Mouse (Mus musculus): ENCODE results near the gene Nus1. TPM values are rescaled to one million over a fixed set of nuclear protein-coding genes. Genes with fewer than 3 reads are reported as not detected.

Gene Nus1
- polyA plus RNA-seq, 1 experiment from 2014 or later, result 5.9 TPM

GRCm38 (mm10) chr10:52420526-52420925, 3.2 kb downstream of the Nus1 start:
- Histone ChIP-seq H3K4me2 (ENCODE audit: low read depth, low read length) (peak overlapping the region; percentile 93), H3K4me3 (ENCODE audit: low read depth, low read length) (no peak overlapping the region), H3K27ac (ENCODE audit: low read depth) (peak overlapping the region; percentile 94; the same call in 1 of the 2 replicates), H3K9ac (replicated peaks) (no peak overlapping the region), H3K9me3 (ENCODE audit: low read length) (no peaks in the 10 kb centered on the region), H3K4me1 (ENCODE audit: insufficient read depth) (peaks cover 31% of the 10 kb centered on the region), H3K27me3 (ENCODE audit: insufficient read depth, low read length) (no peaks in the 10 kb centered on the region), H3K36me3 (replicated peaks; ENCODE audit: insufficient read depth, low read length) (no peaks in the 10 kb centered on the region; the same call in 1 of the 2 replicates)
- 60% methylated on average over 1 of the region's 1 CpGs for WGBS (ENCODE audit: insufficient replicate concordance)
- DNase-seq, result no peak
- ATAC-seq, result no peak
- no peak for TF ChIP-seq EP300 (IDR thresholded peaks at IDR 0.05; ENCODE audit: low read depth)
- TF ChIP-seq CTCF (IDR thresholded peaks at IDR 0.05; ENCODE audit: low read depth), result no peak

GRCm38 (mm10) chr10:52421716-52422115, 4.4 kb downstream of the Nus1 start:
- no peaks in the 10 kb centered on the region for H3K9me3 ChIP-seq (ENCODE audit: low read length)
- H3K27ac ChIP-seq (ENCODE audit: low read depth), result no peak overlapping the region
- H3K4me1 ChIP-seq (ENCODE audit: insufficient read depth), result peaks cover 31% of the 10 kb centered on the region
- H3K9ac ChIP-seq (replicated peaks), result no peak overlapping the region
- ATAC-seq (no peak), DNase-seq (no peak)
- 75% methylated on average over 6 of the region's 6 CpGs for WGBS (ENCODE audit: insufficient replicate concordance)
- H3K36me3 ChIP-seq (replicated peaks; ENCODE audit: insufficient read depth, low read length), result no peaks in the 10 kb centered on the region; the same call in 1 of the 2 replicates
- H3K4me3 ChIP-seq (ENCODE audit: low read depth, low read length), result no peak overlapping the region
- no peak overlapping the region for H3K4me2 ChIP-seq (ENCODE audit: low read depth, low read length)
- TF ChIP-seq EP300 (IDR thresholded peaks at IDR 0.05; ENCODE audit: low read depth) (no peak), CTCF (IDR thresholded peaks at IDR 0.05; ENCODE audit: low read depth) (no peak)
- H3K27me3 ChIP-seq (ENCODE audit: insufficient read depth, low read length), result no peaks in the 10 kb centered on the region

GRCm38 (mm10) chr10:52423097-52423496, 5.8 kb downstream of the Nus1 start:
- TF ChIP-seq CTCF (IDR thresholded peaks at IDR 0.05; ENCODE audit: low read depth) (peak; percentile 43), EP300 (IDR thresholded peaks at IDR 0.05; ENCODE audit: low read depth) (no peak)
- Histone ChIP-seq H3K27ac (ENCODE audit: low read depth) (no peak overlapping the region), H3K36me3 (replicated peaks; ENCODE audit: insufficient read depth, low read length) (no peaks in the 10 kb centered on the region; the same call in 1 of the 2 replicates), H3K9me3 (ENCODE audit: low read length) (no peaks in the 10 kb centered on the region), H3K4me1 (ENCODE audit: insufficient read depth) (peaks cover 31% of the 10 kb centered on the region), H3K4me3 (ENCODE audit: low read depth, low read length) (no peak overlapping the region), H3K27me3 (ENCODE audit: insufficient read depth, low read length) (no peaks in the 10 kb centered on the region), H3K9ac (replicated peaks) (no peak overlapping the region), H3K4me2 (ENCODE audit: low read depth, low read length) (no peak overlapping the region)
- ATAC-seq, result no peak
- DNase-seq, result no peak
- 57% methylated on average over 2 of the region's 2 CpGs for WGBS (ENCODE audit: insufficient replicate concordance)

- H3K27ac ChIP-seq (ENCODE audit: low read depth), result no peak overlapping the region
- no peak overlapping the region for H3K4me3 ChIP-seq (ENCODE audit: low read depth, low read length)
- peaks cover 9% of the 10 kb centered on the region for H3K36me3 ChIP-seq (replicated peaks; ENCODE audit: insufficient read depth, low read length)
- 67% methylated on average over 7 of the region's 7 CpGs for WGBS (ENCODE audit: insufficient replicate concordance)
- no peak for DNase-seq
- ATAC-seq, result no peak
- no peak overlapping the region for H3K4me2 ChIP-seq (ENCODE audit: low read depth, low read length)
- H3K9ac ChIP-seq (replicated peaks), result no peak overlapping the region
- peaks cover 7% of the 10 kb centered on the region for H3K4me1 ChIP-seq (ENCODE audit: insufficient read depth)
- H3K9me3 ChIP-seq (ENCODE audit: low read length), result no peaks in the 10 kb centered on the region
- H3K27me3 ChIP-seq (ENCODE audit: insufficient read depth, low read length), result no peaks in the 10 kb centered on the region
- no peak for TF ChIP-seq EP300 (IDR thresholded peaks at IDR 0.05; ENCODE audit: low read depth)
- TF ChIP-seq CTCF (IDR thresholded peaks at IDR 0.05; ENCODE audit: low read depth), result no peak
Measured at GRCm38 (mm10) chr10:52426314-52426980, 9.1 kb downstream of the Nus1 start.

- H3K9ac ChIP-seq (replicated peaks), result no peak overlapping the region
- H3K9me3 ChIP-seq (ENCODE audit: low read length), result no peaks in the 10 kb centered on the region
- no peak overlapping the region for H3K4me2 ChIP-seq (ENCODE audit: low read depth, low read length)
- TF ChIP-seq CTCF (IDR thresholded peaks at IDR 0.05; ENCODE audit: low read depth), result no peak
- no peak for TF ChIP-seq EP300 (IDR thresholded peaks at IDR 0.05; ENCODE audit: low read depth)
- H3K4me1 ChIP-seq (ENCODE audit: insufficient read depth), result peaks cover 4% of the 10 kb centered on the region
- ATAC-seq (no peak), DNase-seq (no peak)
- WGBS (ENCODE audit: insufficient replicate concordance), result 65% methylated on average over 2 of the region's 2 CpGs
- no peak overlapping the region for H3K27ac ChIP-seq (ENCODE audit: low read depth)
- H3K4me3 ChIP-seq (ENCODE audit: low read depth, low read length), result no peak overlapping the region
- H3K36me3 ChIP-seq (replicated peaks; ENCODE audit: insufficient read depth, low read length), result peaks cover 15% of the 10 kb centered on the region
- H3K27me3 ChIP-seq (ENCODE audit: insufficient read depth, low read length), result no peaks in the 10 kb centered on the region
Measured at GRCm38 (mm10) chr10:52427634-52428415, 10.5 kb downstream of the Nus1 start.

- no peak for DNase-seq
- Histone ChIP-seq H3K9ac (replicated peaks) (no peak overlapping the region), H3K4me1 (ENCODE audit: insufficient read depth) (no peaks in the 10 kb centered on the region; the same call in none of the 2 replicates), H3K4me3 (ENCODE audit: low read depth, low read length) (no peak overlapping the region), H3K9me3 (ENCODE audit: low read length) (no peaks in the 10 kb centered on the region), H3K4me2 (ENCODE audit: low read depth, low read length) (no peak overlapping the region), H3K27ac (ENCODE audit: low read depth) (no peak overlapping the region), H3K27me3 (ENCODE audit: insufficient read depth, low read length) (no peaks in the 10 kb centered on the region), H3K36me3 (replicated peaks; ENCODE audit: insufficient read depth, low read length) (peaks cover 30% of the 10 kb centered on the region)
- WGBS (ENCODE audit: insufficient replicate concordance), result 71% methylated on average over 1 of the region's 1 CpGs
- TF ChIP-seq CTCF (IDR thresholded peaks at IDR 0.05; ENCODE audit: low read depth), result no peak
- no peak for TF ChIP-seq EP300 (IDR thresholded peaks at IDR 0.05; ENCODE audit: low read depth)
- no peak for ATAC-seq
Measured at GRCm38 (mm10) chr10:52430953-52431352, 13.6 kb downstream of the Nus1 start.
